Mouse (Mus musculus): ENCODE results near the gene Olfr1309.
"Not testable (repeated sequence)": the region's sequence is repeated elsewhere in the genome, so short reads cannot be mapped to it uniquely, and the experiment has no call there.

The Olfr1309 gene

DNA sequence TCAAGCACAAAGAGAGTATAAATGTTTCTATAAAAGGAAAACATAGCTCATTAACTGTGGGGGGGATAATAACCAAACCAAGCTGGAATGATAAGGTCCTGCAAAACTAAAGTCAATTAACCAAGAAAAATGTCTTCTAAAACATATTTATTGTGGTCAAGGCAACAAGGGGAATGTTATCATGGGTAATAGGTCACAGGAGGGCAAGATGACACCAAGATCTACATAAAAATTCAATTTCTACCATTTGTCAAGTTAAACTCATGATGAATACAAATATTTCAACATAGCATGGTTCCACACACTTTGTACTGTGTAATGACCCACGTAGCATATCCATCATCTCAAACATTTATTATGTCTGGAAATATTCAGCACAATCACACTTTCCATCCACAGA lies at the start of gene Olfr1309:
Gene Olfr1309 (minus strand): TSS at position 101 of the 400 bp plus-strand sequence.
- no peak for DNase-seq (ENCODE audit: low spot score)

DNA sequence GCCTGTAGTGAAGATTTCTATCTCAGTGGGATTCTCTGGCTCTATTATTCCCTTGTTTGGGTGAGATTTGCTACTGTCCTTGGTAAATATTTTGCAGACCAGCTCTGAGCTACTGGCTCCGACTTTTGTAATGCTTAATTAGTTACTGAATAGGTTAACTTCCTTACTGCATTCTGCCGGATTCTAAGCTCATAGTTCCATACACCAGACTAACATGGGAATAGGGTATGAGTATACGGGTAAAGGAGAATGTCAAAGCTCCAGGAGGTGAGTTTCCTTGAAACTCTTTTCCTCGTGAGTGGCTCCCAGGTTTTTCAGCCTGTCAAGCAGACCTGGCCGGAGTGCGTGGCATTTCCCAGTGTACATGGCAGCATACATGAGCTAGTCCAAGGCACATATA lies 36.9 kb upstream of the Olfr1309 start:
- not testable (repeated sequence) for DNase-seq (ENCODE audit: low spot score)

DNA sequence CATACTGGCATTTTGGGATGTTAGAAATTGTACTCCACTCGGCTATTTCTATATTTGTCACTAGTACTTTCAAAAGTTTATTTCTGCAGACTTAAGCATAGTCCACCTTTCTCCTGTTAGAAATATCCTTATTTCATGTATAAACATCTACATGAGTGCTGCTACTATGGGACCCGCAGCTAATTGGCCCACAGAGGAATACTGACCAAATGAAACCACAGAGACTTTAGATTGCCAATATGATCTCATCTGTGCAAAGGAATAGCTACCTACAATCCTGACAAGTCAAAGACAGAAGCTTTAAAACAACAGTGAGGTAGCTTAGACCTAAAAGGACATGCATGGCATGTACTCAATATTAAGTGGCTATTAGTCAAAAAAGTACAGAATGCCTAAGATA lies 34.2 kb upstream of the Olfr1309 start, which contains the start of gene Olfr1311:
Gene Olfr1311 (minus strand): TSS at position 101 of the 400 bp plus-strand sequence.
- no peak for DNase-seq (ENCODE audit: low spot score)

DNA sequence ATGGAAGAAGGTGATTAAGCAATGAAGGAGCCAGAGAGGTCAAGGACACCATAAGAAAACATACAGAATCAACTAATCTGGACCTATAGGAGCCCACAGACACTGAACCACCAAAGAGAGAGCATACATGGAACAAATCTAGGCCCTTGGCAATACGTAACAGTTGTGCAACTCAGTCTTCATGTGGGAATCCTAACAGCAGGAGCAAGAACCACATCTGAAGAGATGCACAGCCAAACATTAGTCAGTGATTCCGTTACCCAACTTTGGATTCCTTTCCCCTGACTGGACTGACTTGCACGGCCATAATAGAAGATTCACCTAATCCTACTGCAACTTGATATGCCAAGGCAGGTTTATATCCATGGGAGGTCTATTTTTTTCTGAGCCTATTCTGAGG lies 24.8 kb upstream of the Olfr1309 start:
- no peak for DNase-seq (ENCODE audit: low spot score)

DNA sequence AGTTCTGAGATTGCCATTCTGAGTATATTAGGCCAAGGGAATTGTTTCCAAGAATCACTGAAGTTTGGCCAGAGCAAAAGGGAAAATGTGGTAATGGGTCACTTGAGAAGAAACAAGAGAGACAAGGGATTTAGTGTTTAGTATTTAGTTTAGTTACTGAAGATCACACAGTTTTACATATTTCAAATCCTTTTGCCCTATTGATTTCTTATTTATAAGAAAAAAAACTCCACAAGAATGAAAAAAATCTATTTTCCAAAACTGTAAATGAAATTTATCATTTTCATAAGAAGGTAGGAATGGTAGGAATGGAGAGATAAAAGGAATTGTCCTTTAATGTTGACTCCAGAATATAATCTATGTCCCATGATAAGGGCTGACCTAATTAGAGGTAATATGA lies 22.5 kb upstream of the Olfr1309 start, which contains the start of gene Olfr1310:
Gene Olfr1310 (minus strand): TSS at position 101 of the 400 bp plus-strand sequence.
- DNase-seq (ENCODE audit: low spot score), result no peak

DNA sequence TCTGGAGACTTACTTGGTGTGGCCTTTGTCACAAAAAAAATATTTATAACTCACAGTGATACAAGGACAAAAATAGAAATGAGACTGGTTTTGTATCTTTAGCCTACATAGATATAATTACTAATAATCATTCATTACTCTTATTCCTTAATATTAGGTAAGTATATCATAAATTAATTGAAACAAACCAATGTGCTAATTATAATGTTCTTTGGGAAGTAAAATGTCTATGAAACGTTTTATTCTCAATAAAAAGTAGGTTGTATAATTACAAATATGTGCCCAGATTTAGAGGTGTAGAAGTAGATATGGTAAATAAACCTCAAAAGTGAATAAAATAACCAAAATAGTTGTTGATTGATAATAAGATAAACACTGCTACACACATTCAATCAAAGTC lies 25.2 kb downstream of the Olfr1309 start, which contains the start of gene Olfr1308:
Gene Olfr1308 (minus strand): TSS at position 101 of the 400 bp plus-strand sequence.
- DNase-seq (ENCODE audit: low spot score), result no peak

DNA sequence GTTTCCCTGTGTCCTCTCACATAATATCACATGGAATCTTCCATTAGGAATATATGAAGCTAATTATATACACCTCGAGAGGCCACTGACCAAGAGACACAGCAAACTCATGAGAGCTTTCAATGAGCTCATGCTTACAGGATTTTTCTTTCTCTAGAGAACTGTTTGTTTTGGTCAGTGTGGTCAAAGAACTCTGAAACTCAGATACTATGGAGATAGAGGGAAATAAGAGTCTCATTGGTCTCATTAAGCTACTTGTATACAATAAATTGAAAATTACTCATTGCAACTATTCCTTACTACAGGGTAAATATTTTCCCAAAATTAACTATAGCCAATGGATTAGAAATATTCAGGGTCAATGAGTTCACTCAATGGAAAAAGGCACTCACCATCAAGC lies 40.7 kb downstream of the Olfr1309 start, which contains the start of gene Olfr1307:
Gene Olfr1307 (minus strand): TSS at position 101 of the 400 bp plus-strand sequence.
- no peak for DNase-seq (ENCODE audit: low spot score)
